Mouse (Mus musculus) bone marrow, adult 2 months (tissue): ENCODE measurements around the gene Iqck.

Experiments used
- CTCF ChIP-seq: fragments of 200-500 bp; IDR thresholded peaks from 2 replicates; pipeline ENCODE4 v1.5.1; 2011; ENCODE audit warnings: low read length, control low read depth; ENCODE audit not compliant: control insufficient read depth, insufficient read depth
- POLR2A ChIP-seq: fragments of 200-500 bp; IDR thresholded peaks from 2 replicates; pipeline ENCODE4 v1.6.1; 2011; ENCODE audit warnings: low read depth, mild to moderate bottlenecking, control low read depth, low read length, borderline replicate concordance; ENCODE audit not compliant: control insufficient read depth

DNA sequence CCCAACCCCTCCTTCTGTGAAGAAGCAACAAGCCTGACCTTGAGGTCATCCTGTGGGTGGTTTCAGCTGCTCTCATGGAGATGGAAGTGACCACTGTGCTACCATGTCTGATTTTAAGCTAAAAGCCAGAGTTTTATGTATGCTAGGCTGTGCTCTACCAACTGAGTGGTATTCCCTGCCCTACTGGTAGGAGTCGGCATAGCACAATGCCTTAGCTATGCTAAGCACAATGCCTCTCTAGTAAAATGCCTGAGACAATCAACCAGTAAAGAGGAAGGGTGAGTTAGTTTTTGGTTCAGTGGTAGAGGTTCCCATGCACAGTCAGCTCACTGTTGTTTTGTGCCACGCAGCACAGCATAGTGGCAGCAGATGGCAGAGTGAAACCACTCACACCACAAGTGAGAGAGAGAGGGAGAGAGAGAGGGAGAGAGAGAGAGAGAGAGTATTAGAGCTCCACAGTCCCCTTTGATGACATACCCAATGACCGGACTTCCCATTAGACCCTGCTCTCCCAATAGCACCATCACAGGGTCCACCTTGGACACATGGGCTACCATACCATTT, 24.0 kb downstream of the Iqck start:
- TF ChIP-seq CTCF (no peak), POLR2A (no peak)
